Mouse (Mus musculus): ENCODE data around the gene Mrpl58.

The Mrpl58 gene

GRCm38 (mm10) chr11:115460976-115461375 is 57.4 kb downstream of the Mrpl58 start:
- no peak for DNase-seq

GRCm38 (mm10) chr11:115461846-115462242 is 58.3 kb downstream of the Mrpl58 start:
- DNase-seq, result no peak

Data from kidney, postnatal 36 days (tissue).